Mouse (Mus musculus) intestine, postnatal 0 days (tissue): Measurements from ENCODE around the gene Rngtt. TPM values are rescaled to one million over a fixed set of nuclear protein-coding genes. Genes with fewer than 3 reads are reported as not detected.

ENCODE experiments used
- ATAC-seq: fragments of 200-750 bp; cut with Nextera tagmentation; 2 replicates; pipeline ENCODE4 v1.8.0; 2017; ENCODE audit warnings: mild to moderate bottlenecking, moderate TSS enrichment, moderate library complexity
- H3K27ac ChIP-seq: fragments of 300-500 bp; sonication (generic); 2 replicates; pipeline ENCODE4 v1.5.1; 2014; ENCODE audit warnings: mild to moderate bottlenecking, low read depth, low read length, moderate library complexity
- H3K27me3 ChIP-seq: fragments of 300-500 bp; sonication (generic); replicated peaks from 2 replicates; pipeline ENCODE4 v1.6.1; 2014; ENCODE audit warnings: low read length, mixed read lengths; ENCODE audit not compliant: control insufficient read depth, insufficient read depth
- H3K36me3 ChIP-seq: fragments of 300-500 bp; sonication (generic); 2 replicates; pipeline ENCODE4 v1.6.1; 2014; ENCODE audit warnings: mild to moderate bottlenecking, moderate library complexity; ENCODE audit not compliant: control insufficient read depth, insufficient read depth
- H3K4me1 ChIP-seq: fragments of 300-500 bp; sonication (generic); replicated peaks from 2 replicates; pipeline ENCODE4 v1.6.1; 2014; ENCODE audit warnings: antibody characterized with exemption, low read length, mixed read lengths; ENCODE audit not compliant: control insufficient read depth, insufficient read depth
- H3K4me2 ChIP-seq: fragments of 300-500 bp; sonication (generic); replicated peaks from 2 replicates; pipeline ENCODE4 v1.6.1; 2014; ENCODE audit warnings: low read depth, mild to moderate bottlenecking, moderate library complexity
- H3K4me3 ChIP-seq: fragments of 300-500 bp; sonication (generic); 2 replicates; pipeline ENCODE4 v1.5.1; 2014; ENCODE audit warnings: low read depth, low read length
- H3K9ac ChIP-seq: fragments of 300-500 bp; sonication (generic); 2 replicates; pipeline ENCODE4 v1.6.1; 2014; ENCODE audit warnings: mild to moderate bottlenecking, low read depth, low read length
- H3K9me3 ChIP-seq: fragments of 300-500 bp; sonication (generic); 2 replicates; pipeline ENCODE4 v1.6.1; 2016; ENCODE audit warnings: mixed run types; ENCODE audit not compliant: control insufficient read depth
- CTCF ChIP-seq: sonication (generic); IDR thresholded peaks from 2 replicates; pipeline ENCODE4 v1.5.1; 2016; ENCODE audit warnings: low read depth, mild to moderate bottlenecking, control low read depth, antibody characterized with exemption, moderate library complexity
- WGBS: fragments of 180-500 bp; shearing (Covaris S2); extraction: QIAGEN DNeasy Blood & Tissue Kit; methylation state at CpG from one replicate; pipeline ENCODE4 v1.1.7; 2014; 5-methylcytosine and 5-hydroxymethylcytosine counted together
- polyA plus RNA-seq: library from polyadenylated mRNA; unstranded; fragments of >200 nt; fragmentation: Nextera tagmentation; extraction: Ambion mirVana; gene quantifications from 2 replicates; pipeline ENCODE4 v1.2.1, GENCODE M21; 2015

Rngtt gene
- polyA plus RNA-seq, 1 experiment from 2014 or later: 7.7 TPM

DNA sequence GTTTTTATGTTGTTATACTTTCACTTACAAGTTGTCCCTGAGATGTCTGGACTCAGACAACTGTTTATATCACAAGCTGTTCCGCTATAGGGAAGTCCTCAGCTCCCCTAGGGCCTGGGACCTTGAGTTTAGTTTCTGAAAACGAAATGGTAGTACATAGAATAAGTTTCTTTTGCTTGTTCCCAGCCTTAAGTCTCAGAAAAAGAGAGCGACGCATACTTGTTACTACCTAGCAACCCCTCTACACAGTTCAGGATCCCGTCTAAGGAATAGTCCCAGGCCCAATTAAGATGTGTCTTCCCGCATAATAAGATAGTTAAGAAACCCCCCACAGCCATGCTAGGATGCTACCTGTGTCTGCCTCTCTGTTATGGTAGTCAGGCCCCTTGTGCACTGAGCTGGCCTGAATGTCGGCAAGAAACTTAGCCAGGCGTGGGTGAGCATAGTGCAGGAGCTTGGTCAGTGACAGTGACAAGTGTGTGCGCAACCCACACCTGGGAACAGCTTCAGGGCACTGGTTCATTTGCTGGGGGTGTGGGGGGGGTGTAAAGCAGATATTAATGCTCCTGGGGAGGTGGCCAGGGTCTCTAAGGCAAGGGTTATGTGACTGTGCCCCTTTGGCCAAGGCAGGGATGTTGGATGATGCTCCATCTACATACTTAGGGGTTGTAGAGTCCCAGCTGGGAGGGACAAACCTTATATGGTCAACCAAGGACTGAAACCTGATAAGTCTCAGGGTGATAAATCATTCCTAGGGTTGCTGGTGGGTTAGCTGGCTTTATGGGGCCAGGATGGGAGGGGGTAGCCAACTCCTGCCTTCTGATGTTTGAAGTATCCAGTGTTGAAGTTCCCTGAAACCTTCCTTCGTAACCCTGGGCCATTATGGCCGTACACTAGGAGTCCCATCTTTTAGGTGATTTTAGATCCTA is 39.5 kb upstream of the Rngtt start:
- Histone ChIP-seq H3K9me3 (no peaks in the 10 kb centered on the region), H3K4me3 (no peak overlapping the region), H3K4me1 (no peaks in the 10 kb centered on the region), H3K9ac (no peak overlapping the region), H3K4me2 (no peak overlapping the region), H3K27me3 (no peaks in the 10 kb centered on the region), H3K27ac (no peak overlapping the region), H3K36me3 (no peaks in the 10 kb centered on the region)
- 87% methylated on average over 11 of the region's 11 CpGs for WGBS
- no peak for ATAC-seq
- TF ChIP-seq CTCF: no peak

DNA sequence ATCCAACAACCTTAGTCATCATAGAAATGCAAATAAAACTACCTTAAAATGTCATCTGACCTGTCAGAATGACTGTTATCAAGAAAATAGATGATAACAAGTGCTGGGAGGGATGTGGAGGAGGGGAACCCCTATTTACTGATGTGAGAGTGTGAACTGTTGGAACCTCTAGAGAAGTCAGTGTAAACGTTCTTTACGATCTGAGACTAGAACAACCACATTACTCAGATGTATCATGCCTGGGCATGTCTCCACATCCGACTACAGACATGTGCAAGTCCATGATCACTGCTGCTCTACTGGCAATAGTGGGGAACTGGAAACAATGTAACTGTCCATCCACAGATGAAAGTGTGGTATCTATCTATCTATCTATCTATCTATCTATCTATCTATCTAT is 36.7 kb upstream of the Rngtt start:
- Histone ChIP-seq H3K36me3 (no peaks in the 10 kb centered on the region), H3K4me3 (no peak overlapping the region), H3K27ac (no peak overlapping the region), H3K9me3 (no peaks in the 10 kb centered on the region), H3K4me2 (no peak overlapping the region), H3K4me1 (no peaks in the 10 kb centered on the region), H3K9ac (no peak overlapping the region), H3K27me3 (no peaks in the 10 kb centered on the region)
- 31% methylated on average over 3 of the region's 3 CpGs for WGBS
- no peak for ATAC-seq
- no peak for TF ChIP-seq CTCF

DNA sequence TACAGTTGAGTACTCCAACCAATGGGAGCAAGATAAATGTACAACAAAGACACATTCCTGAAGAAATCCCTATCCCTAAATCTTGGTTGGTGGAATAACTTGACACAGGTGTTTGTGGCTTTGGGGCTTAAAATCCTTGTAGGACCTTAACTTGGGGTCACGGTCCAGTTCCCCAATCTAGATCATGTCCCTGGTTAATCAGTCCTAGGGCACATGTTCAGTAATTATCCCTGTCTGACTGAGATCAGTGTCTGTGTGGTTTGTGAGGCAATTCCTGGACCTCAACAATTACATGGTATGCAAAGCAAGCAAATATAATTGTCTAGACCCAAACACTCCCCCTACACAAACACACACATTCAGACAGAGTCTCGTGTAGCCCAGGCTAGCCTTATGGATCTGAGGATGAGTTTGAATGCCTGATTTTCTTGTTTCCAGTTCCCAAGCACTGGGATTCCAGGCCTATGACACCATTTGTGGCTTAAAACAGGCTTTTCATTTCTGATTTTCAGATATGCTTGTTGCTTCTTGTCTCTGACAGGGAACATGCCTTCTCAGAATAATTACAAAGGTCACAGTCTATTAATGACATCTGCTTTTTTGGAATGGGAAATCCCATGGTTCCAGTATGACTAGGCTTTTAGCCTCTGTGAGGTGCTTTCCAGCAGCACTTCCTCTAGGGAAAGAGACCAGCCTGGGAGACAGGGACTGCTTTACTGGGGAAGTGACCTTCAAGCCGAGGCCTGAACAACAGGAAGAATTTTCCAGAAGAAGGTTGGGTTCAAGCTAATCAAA is 28.0 kb upstream of the Rngtt start:
- ATAC-seq: peak; percentile 74
- WGBS: 58% methylated on average over 3 of the region's 3 CpGs
- no peak overlapping the region for H3K9ac ChIP-seq

DNA sequence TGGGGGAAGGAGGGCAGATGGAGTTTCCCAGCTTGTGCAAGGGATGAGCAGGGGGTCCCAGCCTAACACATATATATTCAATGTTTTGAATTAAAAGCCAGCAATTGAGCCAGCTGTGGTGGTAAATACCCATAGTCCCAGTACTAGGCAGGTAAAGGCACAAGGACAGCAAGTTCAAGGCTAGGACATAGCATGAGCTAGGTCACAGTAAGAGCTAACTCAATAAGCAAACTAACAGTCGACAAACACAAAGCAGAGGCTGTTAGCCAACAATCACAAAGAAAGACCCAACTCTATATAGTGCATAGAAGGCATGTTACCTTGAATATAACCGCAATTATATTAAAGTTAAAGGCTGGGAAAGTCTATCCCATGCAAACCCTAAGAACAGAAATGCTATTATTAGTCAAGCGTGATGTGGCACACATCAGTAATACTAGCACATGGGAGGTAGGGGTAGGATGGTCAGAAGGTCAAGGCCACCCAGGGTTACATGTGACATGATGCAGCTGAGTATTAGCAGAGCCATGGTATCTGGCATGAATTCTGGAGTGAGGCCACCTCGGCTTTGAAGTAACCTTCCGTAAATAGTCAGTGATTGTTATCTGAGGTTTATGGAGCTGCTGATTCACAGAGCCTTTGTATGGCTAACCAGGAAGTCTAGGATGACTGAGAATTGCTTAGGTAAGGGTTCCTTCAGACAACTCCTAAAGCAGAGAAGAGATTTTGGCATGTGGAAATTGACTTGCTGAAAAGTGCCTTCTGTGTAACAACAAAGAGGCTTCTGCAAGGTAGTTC is 25.8 kb upstream of the Rngtt start:
- Histone ChIP-seq H3K4me3 (no peak overlapping the region), H3K36me3 (no peaks in the 10 kb centered on the region)
- 45% methylated on average over 5 of the region's 5 CpGs for WGBS

More for the DNA sequence above, 28.0 kb upstream of the Rngtt start:
- H3K4me1 ChIP-seq: no peaks in the 10 kb centered on the region
- H3K27me3 ChIP-seq: no peaks in the 10 kb centered on the region
- no peak overlapping the region for H3K4me3 ChIP-seq
- no peaks in the 10 kb centered on the region for H3K36me3 ChIP-seq
- peak overlapping the region; percentile 81 for H3K27ac ChIP-seq
- TF ChIP-seq CTCF: no peak
- H3K4me2 ChIP-seq: no peak overlapping the region
- H3K9me3 ChIP-seq: no peaks in the 10 kb centered on the region

DNA sequence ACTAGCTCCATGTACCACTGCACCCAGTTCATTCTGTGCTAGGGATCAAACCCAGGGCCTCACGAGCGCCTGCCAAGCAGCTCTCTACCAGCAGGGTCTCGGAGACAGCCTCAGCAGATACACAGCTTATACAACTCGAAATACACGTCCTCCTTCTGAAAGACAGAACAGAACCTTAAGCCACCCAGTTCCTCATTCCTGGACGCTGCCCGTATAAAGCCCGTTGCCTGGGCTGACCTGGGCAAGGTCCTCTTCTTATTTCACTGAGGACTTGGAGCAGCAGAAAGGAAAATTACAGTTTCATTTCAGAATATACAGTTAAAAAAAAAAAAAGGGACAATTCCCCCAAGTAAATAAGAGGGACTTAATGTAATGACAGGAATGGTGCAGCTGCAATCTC is 24.7 kb upstream of the Rngtt start:
- TF ChIP-seq CTCF: no peak
- ATAC-seq: no peak
- Histone ChIP-seq H3K4me2 (no peak overlapping the region), H3K27ac (no peak overlapping the region), H3K36me3 (no peaks in the 10 kb centered on the region), H3K4me3 (no peak overlapping the region), H3K27me3 (no peaks in the 10 kb centered on the region), H3K9me3 (no peaks in the 10 kb centered on the region), H3K9ac (no peak overlapping the region), H3K4me1 (no peaks in the 10 kb centered on the region)
- WGBS: 83% methylated on average over 8 of the region's 8 CpGs

More for the DNA sequence above, 25.8 kb upstream of the Rngtt start:
- peak; percentile 61 for ATAC-seq
- no peak overlapping the region for H3K4me2 ChIP-seq
- no peak for TF ChIP-seq CTCF
- no peak overlapping the region for H3K9ac ChIP-seq
- peak overlapping the region; percentile 30 for H3K27ac ChIP-seq
- no peaks in the 10 kb centered on the region for H3K9me3 ChIP-seq
- no peaks in the 10 kb centered on the region for H3K4me1 ChIP-seq
- no peaks in the 10 kb centered on the region for H3K27me3 ChIP-seq
